Mouse (Mus musculus) inflammation-experienced regulatory T-cells, adult 6 months (primary cell): ENCODE results near the gene Cep126. TPM values are rescaled to one million over a fixed set of nuclear protein-coding genes. Genes with fewer than 3 reads are reported as not detected.

Experiments used
- ATAC-seq: one replicate; pipeline ENCODE4 v1.8.0; 2017
- polyA plus RNA-seq, 3 experiments: library from polyadenylated mRNA; unstranded; fragments of 100-300 nt; shearing (Covaris generic); gene quantifications; one replicate each; pipeline ENCODE4 v1.2.1; 2017

The Cep126 gene
- not detected for polyA plus RNA-seq

DNA sequence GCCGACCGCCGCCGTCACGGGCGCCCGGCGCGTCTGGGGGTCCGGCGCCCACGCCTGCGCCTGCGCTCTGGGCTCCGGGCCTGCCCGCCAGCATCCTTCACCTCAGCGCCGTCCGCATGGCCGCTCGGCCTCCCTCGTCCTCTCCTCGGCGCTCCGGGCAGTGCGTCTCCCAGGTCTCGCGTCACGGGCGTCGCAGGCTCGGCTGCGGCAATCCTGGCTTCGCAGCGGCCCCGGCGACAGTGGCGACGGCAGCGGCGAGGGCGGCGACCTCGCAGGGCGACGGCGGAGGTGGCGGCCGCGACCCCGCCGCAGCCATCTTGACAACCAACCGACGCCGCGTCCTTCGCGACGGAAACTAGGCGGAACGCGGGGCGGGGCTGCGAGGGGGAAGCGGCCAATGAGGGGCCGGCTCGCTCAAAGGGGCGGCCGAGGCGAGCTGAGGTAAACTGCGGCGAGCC is at the start of gene Cep126:
Gene Cep126, minus strand, starts transcription at position 178 of the 458 bp plus-strand sequence.
- peak; percentile 79 for ATAC-seq

GRCm38 (mm10) chr9:8179554-8179953 is 45.5 kb upstream of the Cep126 start:
- no peak for ATAC-seq

- ATAC-seq, result no peak
Measured at GRCm38 (mm10) chr9:8177099-8177498, 43.0 kb upstream of the Cep126 start.

GRCm38 (mm10) chr9:8157011-8157410 is 22.9 kb upstream of the Cep126 start:
- ATAC-seq, result no peak

DNA sequence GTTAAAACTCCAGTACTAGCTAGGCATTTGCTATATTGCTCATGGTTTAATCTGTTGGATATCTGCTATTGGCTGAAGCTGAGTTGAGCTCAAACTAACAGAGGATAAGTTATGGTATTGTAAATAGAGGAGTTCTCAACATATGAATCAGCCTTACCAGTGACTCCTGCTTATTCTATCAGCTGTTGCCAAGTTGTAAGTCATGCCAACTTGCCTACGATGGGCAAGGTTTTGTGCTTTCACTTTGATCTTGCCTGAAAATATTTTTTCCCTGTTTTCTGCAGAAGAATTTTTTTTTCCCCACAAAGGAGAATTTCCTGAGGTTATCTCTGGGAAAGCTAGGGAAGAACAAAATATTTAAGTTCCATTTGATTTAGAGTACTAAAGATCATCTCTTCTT is 5.4 kb upstream of the Cep126 start:
- ATAC-seq, result no peak

GRCm38 (mm10) chr9:8133586-8134115 is 443 bp downstream of the Cep126 start:
- ATAC-seq, result no peak

DNA sequence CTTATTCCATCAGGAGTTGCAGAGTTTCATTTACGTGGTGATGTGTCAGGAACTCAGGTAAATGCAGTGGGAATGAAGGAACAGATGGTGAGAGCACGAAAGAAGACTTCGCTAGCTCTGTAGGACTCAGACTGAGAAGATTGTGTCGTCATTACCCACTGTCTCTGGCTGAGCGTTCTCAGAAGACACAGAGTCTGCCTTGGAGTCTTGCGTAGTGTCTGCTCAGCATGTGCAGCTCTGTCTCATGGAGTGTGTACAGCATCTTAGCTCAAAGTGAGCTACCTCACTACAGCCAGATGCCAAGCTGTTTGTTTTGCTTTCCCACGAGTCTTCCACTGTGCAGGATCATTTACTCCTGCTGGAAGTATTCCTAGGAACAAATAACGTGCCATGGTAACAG is 10.6 kb downstream of the Cep126 start:
- no peak for ATAC-seq

DNA sequence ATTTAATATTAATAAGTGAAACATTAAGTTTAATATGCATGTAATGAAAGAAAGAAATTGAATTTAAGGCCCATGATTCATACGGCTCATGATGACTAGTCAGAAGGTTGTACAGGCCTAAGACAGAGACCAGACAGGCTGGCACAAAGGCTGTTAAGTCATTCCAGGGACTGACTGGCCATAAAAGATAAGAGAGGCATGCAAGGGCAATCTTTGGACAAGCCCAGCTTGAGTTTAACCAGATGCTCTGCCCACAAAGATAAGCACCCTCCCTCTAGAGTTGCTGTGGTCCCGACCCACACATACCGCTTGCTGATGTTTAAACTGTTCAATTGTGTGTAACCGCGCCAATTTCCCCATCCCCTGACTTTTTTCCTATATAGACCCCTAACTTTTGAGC is 19.6 kb downstream of the Cep126 start:
- no peak for ATAC-seq

DNA sequence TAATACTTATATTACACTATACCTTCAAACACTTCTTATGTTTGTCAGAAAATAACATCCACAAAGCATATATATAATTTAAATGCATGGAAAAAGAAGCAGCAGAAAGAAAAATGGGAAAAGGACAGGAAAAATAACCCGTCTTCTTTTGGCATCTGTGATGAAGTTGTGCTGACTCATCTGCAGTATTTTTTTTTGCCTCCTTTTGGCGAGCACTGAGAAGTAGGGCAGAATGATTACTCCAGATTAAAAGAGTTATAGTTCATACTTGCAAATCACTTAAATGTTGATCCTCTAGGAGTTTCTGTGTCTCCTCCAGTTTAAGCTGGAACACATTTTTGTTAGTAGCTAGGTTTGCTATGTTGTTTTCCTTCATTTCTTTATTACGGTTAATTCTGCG is 31.0 kb downstream of the Cep126 start:
- ATAC-seq, result no peak

DNA sequence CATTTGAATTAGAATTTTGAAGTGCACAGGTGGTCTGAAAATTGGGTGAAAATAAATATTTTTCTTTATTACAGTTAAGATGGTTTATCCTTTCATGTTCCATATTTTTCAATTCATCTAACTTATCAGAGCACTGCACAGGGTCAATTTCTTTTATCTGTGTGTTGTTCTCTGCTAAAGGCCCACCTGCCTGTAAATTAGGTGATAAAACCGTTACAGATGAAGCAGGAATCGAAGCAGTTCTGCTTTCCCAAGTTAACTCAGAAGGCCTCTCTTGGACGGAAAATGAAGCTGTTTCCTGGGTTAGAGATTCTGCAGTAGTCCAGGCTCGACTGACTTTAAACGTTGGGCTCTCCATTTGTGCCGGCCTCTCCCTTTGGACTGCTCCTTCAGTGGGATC is 33.1 kb downstream of the Cep126 start:
- ATAC-seq, result no peak

DNA sequence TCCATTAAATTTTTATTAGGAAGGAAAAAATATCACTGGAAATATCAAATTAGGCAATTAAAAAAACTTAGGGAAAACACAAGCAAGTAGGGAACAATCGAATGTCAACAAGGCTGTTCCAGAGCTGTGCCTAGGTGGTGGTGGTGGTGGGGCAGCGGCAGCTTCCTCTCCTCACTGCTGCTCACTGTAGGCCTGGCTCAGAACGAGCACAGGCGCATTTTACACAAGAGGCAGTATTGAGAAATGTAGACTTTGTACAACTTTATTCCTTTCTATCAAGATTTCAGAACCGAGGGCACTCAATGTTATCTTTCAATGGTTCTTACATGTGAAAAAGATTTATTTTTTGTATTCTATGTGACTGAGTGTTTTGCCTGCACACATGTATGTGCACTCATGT is 55.2 kb downstream of the Cep126 start:
- no peak for ATAC-seq

GRCm38 (mm10) chr9:8074345-8074744 is 59.7 kb downstream of the Cep126 start:
- ATAC-seq, result no peak

DNA sequence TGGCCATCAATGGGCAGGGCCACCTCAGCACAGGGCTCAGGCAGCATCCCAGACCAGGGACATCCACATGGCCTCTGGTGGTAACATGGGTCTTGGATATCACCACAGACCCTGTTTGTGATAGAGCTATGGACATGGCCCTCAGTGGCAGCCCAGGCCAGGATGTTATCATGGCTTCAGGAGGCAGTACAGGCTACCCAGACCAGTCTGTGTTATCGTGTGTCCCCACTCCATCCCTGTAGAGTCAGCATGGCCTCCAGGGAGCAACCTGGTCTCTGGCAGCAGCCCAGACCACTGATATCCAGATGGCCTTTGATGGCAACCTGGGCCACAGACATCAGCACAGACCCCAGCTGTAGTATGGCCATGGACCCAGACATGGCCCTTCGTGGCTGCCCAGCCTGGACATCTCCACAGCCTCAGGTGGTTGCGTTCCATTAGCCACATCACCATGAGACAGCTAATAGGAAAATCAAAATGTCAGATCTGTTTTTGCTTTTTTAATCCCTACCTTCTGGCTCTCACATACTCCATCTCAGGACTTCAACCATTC is 60.8 kb downstream of the Cep126 start:
- no peak for ATAC-seq

DNA sequence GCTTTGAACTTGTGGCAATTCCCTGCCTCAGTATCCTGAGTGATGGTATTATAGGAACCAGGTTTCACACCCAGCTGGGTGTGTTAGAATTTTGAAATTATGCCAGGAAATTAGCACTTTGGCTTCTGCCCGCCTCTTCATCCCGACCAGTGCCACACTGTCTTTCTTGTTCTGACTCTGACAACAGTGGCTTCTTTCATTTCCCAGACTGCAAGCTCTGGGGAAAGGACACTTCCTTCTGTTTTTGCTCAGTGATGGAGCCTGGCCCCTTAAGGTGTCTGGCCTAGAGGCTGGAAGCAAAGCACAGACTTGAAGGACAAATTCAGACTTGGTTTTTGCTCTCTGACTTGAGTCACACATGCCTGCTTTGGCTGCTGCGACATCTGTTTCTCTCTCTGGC is 74.5 kb downstream of the Cep126 start:
- no peak for ATAC-seq

DNA sequence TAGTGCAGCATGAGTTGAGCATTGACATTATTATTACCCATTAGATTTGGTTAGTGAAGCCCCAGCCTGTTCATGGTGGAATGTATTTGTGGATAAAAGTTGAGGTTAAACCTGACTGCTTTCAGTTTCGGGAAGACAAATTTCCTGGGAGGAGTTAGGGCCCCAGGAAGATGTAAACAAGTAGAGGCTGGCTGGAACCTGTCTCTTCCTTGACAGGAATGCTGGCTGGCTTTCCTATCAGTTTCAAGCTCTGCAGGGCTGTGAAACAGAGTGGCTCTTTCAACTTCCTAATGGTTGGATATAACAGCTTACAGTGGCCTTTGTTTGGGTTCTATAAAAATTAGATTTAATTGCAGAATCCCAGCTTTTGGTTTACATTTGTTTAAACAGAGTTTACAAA is 79.3 kb downstream of the Cep126 start:
- no peak for ATAC-seq

- peak; percentile 47 for ATAC-seq
Measured at GRCm38 (mm10) chr9:8043044-8043387, 91.1 kb downstream of the Cep126 start.

DNA sequence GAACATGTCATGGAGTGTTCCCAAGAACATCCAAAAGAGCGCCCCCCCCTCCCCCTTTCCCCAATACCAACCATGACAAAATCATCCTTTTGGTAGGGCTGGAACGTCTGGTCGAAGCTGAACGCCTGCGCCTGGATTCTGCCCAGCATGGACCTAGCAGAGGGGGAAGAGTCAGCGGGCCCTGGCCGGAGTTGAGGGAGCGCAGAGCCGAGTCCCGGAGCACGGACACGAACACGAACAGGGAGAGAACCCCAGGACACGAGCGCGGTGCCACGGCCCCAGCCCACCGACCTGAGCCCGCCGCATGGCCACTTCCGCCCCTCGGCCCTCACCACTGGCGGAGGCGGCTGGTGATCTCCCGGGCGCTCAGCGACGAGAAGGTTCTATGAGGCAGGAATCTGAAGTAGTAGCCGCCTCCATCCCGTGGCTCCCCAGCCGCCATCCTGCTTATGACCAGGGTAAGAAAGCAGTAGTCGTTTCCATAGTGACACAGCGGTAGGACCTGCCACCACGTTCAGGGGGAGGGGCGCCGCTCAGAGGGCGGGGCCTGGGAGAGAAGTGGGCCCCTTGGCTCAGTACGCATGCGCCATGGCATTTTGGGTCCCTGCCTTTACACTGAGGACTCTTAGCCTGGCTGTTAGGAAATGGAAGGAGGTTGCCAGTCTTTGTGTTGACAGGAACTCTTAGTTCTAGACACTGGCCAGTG is 91.6 kb downstream of the Cep126 start, which contains the start of gene Cfap300:
Gene Cfap300, minus strand, starts transcription at position 486 of the 706 bp plus-strand sequence.
- peak; percentile 93 for ATAC-seq

DNA sequence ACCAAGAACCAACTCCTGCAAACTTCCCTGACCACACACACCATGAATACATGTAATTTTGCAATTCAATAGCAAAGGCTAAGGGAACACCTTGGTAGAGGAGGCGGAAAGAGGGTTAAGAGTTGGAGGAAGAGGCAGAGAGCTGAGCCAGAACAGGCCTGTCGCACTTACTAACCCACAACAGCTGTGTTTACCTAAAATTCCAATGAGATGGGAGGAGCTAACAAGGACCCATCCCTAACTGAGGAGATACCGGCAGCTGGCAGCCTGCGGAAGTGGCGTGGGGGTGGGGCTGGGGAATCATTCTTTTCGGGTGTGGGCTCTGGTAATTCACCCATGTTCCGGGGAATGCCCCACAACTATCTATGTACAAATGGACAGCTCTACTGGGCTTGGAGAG is 98.5 kb downstream of the Cep126 start:
- no peak for ATAC-seq

- ATAC-seq, result no peak
Measured at GRCm38 (mm10) chr9:8035091-8035490, 99.0 kb downstream of the Cep126 start.

DNA sequence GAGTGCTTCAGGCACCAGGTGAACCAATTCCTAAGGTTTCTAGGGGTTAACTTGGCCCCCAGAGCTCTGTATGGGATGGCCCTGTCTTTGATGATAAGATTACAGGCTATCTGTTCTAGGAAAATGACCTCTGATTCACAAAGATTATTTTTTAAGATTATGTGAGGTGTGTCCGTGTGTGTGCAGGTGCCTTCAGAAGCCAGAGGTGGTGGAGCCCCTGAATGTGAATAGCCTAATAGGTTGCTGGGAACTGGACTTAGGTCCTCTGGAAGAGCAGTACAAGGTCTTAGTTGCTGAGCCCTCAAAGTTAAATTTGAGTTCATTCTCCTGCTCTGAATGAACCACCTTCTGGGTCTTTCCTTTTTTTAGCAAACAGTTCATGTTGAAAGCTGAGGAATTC is 100.0 kb downstream of the Cep126 start:
- no peak for ATAC-seq

- no peak for ATAC-seq
Measured at GRCm38 (mm10) chr9:8032847-8033246, 101.2 kb downstream of the Cep126 start.
